Mouse (Mus musculus) stomach, embryonic 14.5 days (tissue): ENCODE measurements at regions not wholly inside any gene's neighbourhood (a gene's known extent, or its start where the extent isn't known, plus 50 kb on each side); places are given as distances from the start of the nearest gene placed in this dataset.

Experiments
- ATAC-seq: fragments of 200-750 bp; cut with Nextera tagmentation; 2 replicates; pipeline ENCODE4 v1.8.0; 2017; ENCODE audit warnings: low read depth, moderate TSS enrichment; ENCODE audit not compliant: insufficient number of reproducible peaks, insufficient read depth, low FRiP score
- H3K27ac ChIP-seq: fragments of 300-500 bp; sonication (generic); 2 replicates; pipeline ENCODE4 v1.5.1; 2014; ENCODE audit warnings: mild to moderate bottlenecking, low read length, moderate library complexity, mixed read lengths
- H3K27me3 ChIP-seq: fragments of 300-500 bp; sonication (generic); 2 replicates; pipeline ENCODE4 v1.6.1; 2014; ENCODE audit warnings: low read length, control low read depth, mixed read lengths; ENCODE audit not compliant: control insufficient read depth, insufficient read depth
- H3K36me3 ChIP-seq: fragments of 300-500 bp; sonication (generic); 2 replicates; pipeline ENCODE4 v1.6.1; 2014; ENCODE audit warnings: mild to moderate bottlenecking, control low read depth, low read length, moderate library complexity, mixed read lengths; ENCODE audit not compliant: control insufficient read depth, insufficient read depth
- H3K4me1 ChIP-seq: fragments of 300-500 bp; sonication (generic); 2 replicates; pipeline ENCODE4 v1.6.1; 2014; ENCODE audit warnings: low read length, control low read depth, mixed read lengths; ENCODE audit not compliant: control insufficient read depth, insufficient read depth
- H3K4me2 ChIP-seq: fragments of 300-500 bp; sonication (generic); replicated peaks from 2 replicates; pipeline ENCODE4 v1.6.1; 2014; ENCODE audit warnings: low read depth, low read length, control low read depth
- H3K4me3 ChIP-seq: fragments of 300-500 bp; sonication (generic); 2 replicates; pipeline ENCODE4 v1.5.1; 2014; ENCODE audit warnings: low read depth, low read length, control low read depth
- H3K9ac ChIP-seq: fragments of 300-500 bp; sonication (generic); replicated peaks from 2 replicates; pipeline ENCODE4 v1.6.1; 2014; ENCODE audit warnings: low read depth, mild to moderate bottlenecking, control low read depth, low read length, moderate library complexity, mixed read lengths
- H3K9me3 ChIP-seq: fragments of 300-500 bp; sonication (generic); 2 replicates; pipeline ENCODE4 v1.6.1; 2016; ENCODE audit warnings: low read depth, low read length, control low read depth; ENCODE audit not compliant: control insufficient read depth
- WGBS: fragments of 180-500 bp; shearing (Covaris S2); extraction: QIAGEN DNeasy Blood & Tissue Kit; methylation state at CpG from one replicate; pipeline ENCODE4 v1.1.7; 2014; 5-methylcytosine and 5-hydroxymethylcytosine counted together

- 80% methylated on average over 1 of the region's 1 CpGs for WGBS
- Histone ChIP-seq H3K27ac (no peak overlapping the region), H3K9me3 (no peaks in the 10 kb centered on the region), H3K4me3 (no peak overlapping the region), H3K4me2 (no peak overlapping the region), H3K4me1 (no peaks in the 10 kb centered on the region), H3K9ac (no peak overlapping the region), H3K27me3 (no peaks in the 10 kb centered on the region), H3K36me3 (no peaks in the 10 kb centered on the region)
- no peak for ATAC-seq
Measured at GRCm38 (mm10) chr2:117910781-117911180, 200.9 kb upstream of the Thbs1 start.

GRCm38 (mm10) chr2:117912722-117913121 is 199.0 kb upstream of the Thbs1 start:
- H3K36me3 ChIP-seq: no peaks in the 10 kb centered on the region
- no peak for ATAC-seq
- no peak overlapping the region for H3K9ac ChIP-seq
- no peaks in the 10 kb centered on the region for H3K27me3 ChIP-seq
- H3K4me2 ChIP-seq: no peak overlapping the region
- no peaks in the 10 kb centered on the region for H3K4me1 ChIP-seq
- 67% methylated on average over 2 of the region's 2 CpGs for WGBS
- no peaks in the 10 kb centered on the region for H3K9me3 ChIP-seq
- no peak overlapping the region for H3K4me3 ChIP-seq
- H3K27ac ChIP-seq: no peak overlapping the region

- Histone ChIP-seq H3K4me2 (no peak overlapping the region), H3K27me3 (no peaks in the 10 kb centered on the region), H3K9me3 (no peaks in the 10 kb centered on the region), H3K36me3 (no peaks in the 10 kb centered on the region), H3K4me1 (no peaks in the 10 kb centered on the region), H3K27ac (no peak overlapping the region), H3K4me3 (no peak overlapping the region), H3K9ac (no peak overlapping the region)
- 97% methylated on average over 4 of the region's 4 CpGs for WGBS
- ATAC-seq: no peak
Measured at GRCm38 (mm10) chr2:117913846-117914245, 197.8 kb upstream of the Thbs1 start.

- no peak overlapping the region for H3K4me2 ChIP-seq
- no peaks in the 10 kb centered on the region for H3K4me1 ChIP-seq
- H3K9ac ChIP-seq: no peak overlapping the region
- WGBS: 85% methylated on average over 2 of the region's 2 CpGs
- peak; percentile 72; the same call in 1 of the 2 replicates for ATAC-seq
- H3K4me3 ChIP-seq: no peak overlapping the region
- no peak overlapping the region for H3K27ac ChIP-seq
- no peaks in the 10 kb centered on the region for H3K9me3 ChIP-seq
- H3K27me3 ChIP-seq: no peaks in the 10 kb centered on the region
- no peaks in the 10 kb centered on the region for H3K36me3 ChIP-seq
Measured at GRCm38 (mm10) chr2:117915821-117916220, 195.9 kb upstream of the Thbs1 start.

GRCm38 (mm10) chr2:117917181-117917580 is 194.5 kb upstream of the Thbs1 start:
- 68% methylated on average over 3 of the region's 3 CpGs for WGBS
- ATAC-seq: no peak
- no peak overlapping the region for H3K27ac ChIP-seq

GRCm38 (mm10) chr2:117924877-117925276 is 186.8 kb upstream of the Thbs1 start:
- Histone ChIP-seq H3K36me3 (no peaks in the 10 kb centered on the region), H3K9ac (no peak overlapping the region), H3K27ac (no peak overlapping the region), H3K4me2 (no peak overlapping the region), H3K27me3 (no peaks in the 10 kb centered on the region), H3K4me1 (0 out of 2 replicates have a peak, but pooled peaks cover 4% of the 10 kb centered on the region), H3K9me3 (no peaks in the 10 kb centered on the region), H3K4me3 (no peak overlapping the region)
- no peak for ATAC-seq
- WGBS: 74% methylated on average over 5 of the region's 5 CpGs

More at GRCm38 (mm10) chr2:117917181-117917580, 194.5 kb upstream of the Thbs1 start:
- H3K9ac ChIP-seq: no peak overlapping the region
- no peaks in the 10 kb centered on the region for H3K4me1 ChIP-seq
- no peak overlapping the region for H3K4me2 ChIP-seq
- H3K27me3 ChIP-seq: no peaks in the 10 kb centered on the region
- H3K9me3 ChIP-seq: no peaks in the 10 kb centered on the region
- H3K36me3 ChIP-seq: no peaks in the 10 kb centered on the region
- H3K4me3 ChIP-seq: no peak overlapping the region

- 96% methylated on average over 5 of the region's 5 CpGs for WGBS
- H3K36me3 ChIP-seq: no peaks in the 10 kb centered on the region
- no peak overlapping the region for H3K4me3 ChIP-seq
- no peak overlapping the region for H3K9ac ChIP-seq
- H3K27me3 ChIP-seq: no peaks in the 10 kb centered on the region
- no peak for ATAC-seq
- no peaks in the 10 kb centered on the region for H3K9me3 ChIP-seq
- no peak overlapping the region for H3K4me2 ChIP-seq
- no peak overlapping the region for H3K27ac ChIP-seq
- H3K4me1 ChIP-seq: 0 out of 2 replicates have a peak, but pooled peaks cover 4% of the 10 kb centered on the region
Measured at GRCm38 (mm10) chr2:117925412-117925811, 186.3 kb upstream of the Thbs1 start.

GRCm38 (mm10) chr2:117928062-117928461 is 183.6 kb upstream of the Thbs1 start:
- 34% methylated on average over 6 of the region's 6 CpGs for WGBS
- ATAC-seq: no peak; the same call in 1 of the 2 replicates

GRCm38 (mm10) chr2:117929586-117929985 is 182.1 kb upstream of the Thbs1 start:
- no peak for ATAC-seq

More at GRCm38 (mm10) chr2:117928062-117928461, 183.6 kb upstream of the Thbs1 start:
- Histone ChIP-seq H3K4me3 (no peak overlapping the region), H3K27ac (no peak overlapping the region), H3K9me3 (no peaks in the 10 kb centered on the region), H3K9ac (no peak overlapping the region), H3K4me1 (0 out of 2 replicates have a peak, but pooled peaks cover 4% of the 10 kb centered on the region), H3K4me2 (no peak overlapping the region), H3K27me3 (no peaks in the 10 kb centered on the region), H3K36me3 (no peaks in the 10 kb centered on the region)

More at GRCm38 (mm10) chr2:117929586-117929985, 182.1 kb upstream of the Thbs1 start:
- Histone ChIP-seq H3K4me3 (no peak overlapping the region), H3K4me1 (0 out of 2 replicates have a peak, but pooled peaks cover 4% of the 10 kb centered on the region), H3K27me3 (no peaks in the 10 kb centered on the region), H3K4me2 (no peak overlapping the region), H3K36me3 (no peaks in the 10 kb centered on the region), H3K9me3 (no peaks in the 10 kb centered on the region), H3K9ac (no peak overlapping the region), H3K27ac (no peak overlapping the region)
- 33% methylated on average over 1 of the region's 1 CpGs for WGBS
